Mouse (Mus musculus): Measurements from ENCODE around the gene Parvg. TPM values are rescaled to one million over a fixed set of nuclear protein-coding genes. Genes with fewer than 3 reads are reported as not detected.
"Not testable (repeated sequence)": the region's sequence is repeated elsewhere in the genome, so short reads cannot be mapped to it uniquely, and the experiment has no call there.

The Parvg gene
- total RNA-seq (2021) = 10 to 100 TPM; 20.9 to 26.6 TPM
- long read RNA-seq, experiment 1, transcript Parvg-201 (13 exons, 2,619 nt) = major isoform, 10 of 17 reads
- long read RNA-seq, experiment 1, partial matches to known transcripts = 5 of 17 reads
- long read RNA-seq, experiment 1, other reads (novel, unspliced or antisense) = 2 of 17 reads
- long read RNA-seq, experiment 2, transcript Parvg-201 (13 exons, 2,619 nt) = major isoform, 11 of 13 reads
- long read RNA-seq, experiment 2, partial matches to known transcripts = 1 of 13 reads
- long read RNA-seq, experiment 2, other reads (novel, unspliced or antisense) = 1 of 13 reads

GRCm38 (mm10) chr15:84323966-84324869, at the start of gene Parvg:
Gene Parvg, plus strand, starts transcription at chr15:84324026.
- H3K4me3 ChIP-seq = peak within 1 kb of the TSS; percentile 8; the same call in 1 of the 2 replicates
- no peak for DNase-seq (ENCODE audit: low spot score in 2 of 2)
- no peak for TF ChIP-seq CTCF (conservative IDR thresholded peaks at IDR 0.05)
- H3K27ac ChIP-seq = peak within 1 kb of the TSS; percentile 89

DNA sequence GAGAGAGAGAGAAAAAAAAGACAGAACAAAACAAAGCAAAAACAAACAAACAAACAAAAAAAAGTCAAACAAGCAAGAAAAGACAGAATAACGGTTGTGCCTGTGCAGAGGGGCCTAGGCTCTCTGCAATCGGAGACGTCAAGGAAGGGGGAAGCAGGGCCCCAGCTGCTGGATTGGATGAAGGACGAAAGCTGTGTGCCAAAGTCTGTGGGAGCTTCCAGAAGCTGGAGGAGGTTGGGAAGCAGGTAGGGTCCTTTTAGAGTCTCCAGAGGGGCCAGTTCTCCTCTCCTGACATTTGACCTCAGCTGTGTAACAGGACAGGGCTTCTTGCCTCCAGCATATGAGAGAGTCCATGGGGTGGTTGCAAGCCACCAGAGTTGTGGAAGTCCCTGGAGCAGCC, 47.8 kb upstream of the Parvg start:
- Histone ChIP-seq H3K27ac (no peak overlapping the region), H3K4me3 (no peak overlapping the region)
- DNase-seq (ENCODE audit: low spot score in 2 of 2) = no peak
- no peak for TF ChIP-seq CTCF (conservative IDR thresholded peaks at IDR 0.05)

DNA sequence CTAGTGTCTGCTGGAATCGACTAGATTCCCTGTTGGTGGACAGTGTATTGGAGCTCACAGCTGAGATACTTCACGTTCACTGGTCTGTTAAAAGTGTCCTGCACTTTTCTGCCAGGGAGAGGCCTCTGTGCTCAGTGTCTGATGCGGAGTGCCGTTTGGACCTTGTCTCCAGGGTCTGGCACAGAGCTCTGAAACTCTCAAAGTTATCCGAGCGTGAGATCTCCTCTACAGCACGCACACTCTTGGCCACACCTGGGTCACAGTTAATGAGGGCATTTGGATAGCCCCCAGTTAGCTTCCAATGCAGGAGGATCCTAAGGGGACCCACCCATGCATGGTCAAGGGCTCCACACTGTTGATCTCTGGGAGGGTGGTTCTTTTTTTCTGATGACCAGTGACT, 45.7 kb upstream of the Parvg start:
- TF ChIP-seq CTCF (conservative IDR thresholded peaks at IDR 0.05) = no peak
- Histone ChIP-seq H3K27ac (no peak overlapping the region), H3K4me3 (no peak overlapping the region)
- no peak for DNase-seq (ENCODE audit: low spot score in 2 of 2)

GRCm38 (mm10) chr15:84278656-84279055, 45.2 kb upstream of the Parvg start:
- no peak for TF ChIP-seq CTCF (conservative IDR thresholded peaks at IDR 0.05)
- no peak for DNase-seq (ENCODE audit: low spot score in 2 of 2)
- Histone ChIP-seq H3K27ac (no peak overlapping the region), H3K4me3 (no peak overlapping the region)

DNA sequence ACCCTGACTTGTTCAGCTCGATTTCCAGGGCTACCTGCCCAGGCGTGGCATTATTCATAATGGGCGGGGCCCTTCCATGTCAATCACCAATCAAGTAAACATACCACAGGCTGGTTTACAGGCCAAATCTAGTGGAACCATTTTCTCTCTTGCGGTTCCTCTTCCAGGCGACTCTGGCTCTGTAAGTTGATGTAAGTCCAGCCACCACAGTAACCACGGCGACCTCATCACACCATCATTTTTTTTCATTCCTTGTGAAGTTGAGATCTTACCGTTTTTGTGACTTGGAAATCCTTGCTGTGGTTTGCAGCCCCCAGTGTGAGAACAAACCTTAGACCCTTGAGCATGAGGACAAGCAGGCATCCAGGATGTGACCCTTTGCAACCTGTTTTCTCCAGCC, 43.5 kb upstream of the Parvg start:
- no peak overlapping the region for H3K27ac ChIP-seq
- DNase-seq (ENCODE audit: low spot score in 2 of 2) = no peak
- TF ChIP-seq CTCF (conservative IDR thresholded peaks at IDR 0.05) = no peak

GRCm38 (mm10) chr15:84280712-84281347, 43.0 kb upstream of the Parvg start:
- DNase-seq (ENCODE audit: low spot score in 2 of 2) = no peak
- TF ChIP-seq CTCF (conservative IDR thresholded peaks at IDR 0.05) = no peak
- Histone ChIP-seq H3K27ac (no peak overlapping the region), H3K4me3 (no peak overlapping the region)

More for the DNA sequence above, 43.5 kb upstream of the Parvg start:
- H3K4me3 ChIP-seq = no peak overlapping the region

GRCm38 (mm10) chr15:84282206-84283085, 41.4 kb upstream of the Parvg start:
- no peak overlapping the region for H3K4me3 ChIP-seq
- DNase-seq (ENCODE audit: low spot score in 2 of 2) = no peak
- no peak overlapping the region for H3K27ac ChIP-seq
- no peak for TF ChIP-seq CTCF (conservative IDR thresholded peaks at IDR 0.05)

DNA sequence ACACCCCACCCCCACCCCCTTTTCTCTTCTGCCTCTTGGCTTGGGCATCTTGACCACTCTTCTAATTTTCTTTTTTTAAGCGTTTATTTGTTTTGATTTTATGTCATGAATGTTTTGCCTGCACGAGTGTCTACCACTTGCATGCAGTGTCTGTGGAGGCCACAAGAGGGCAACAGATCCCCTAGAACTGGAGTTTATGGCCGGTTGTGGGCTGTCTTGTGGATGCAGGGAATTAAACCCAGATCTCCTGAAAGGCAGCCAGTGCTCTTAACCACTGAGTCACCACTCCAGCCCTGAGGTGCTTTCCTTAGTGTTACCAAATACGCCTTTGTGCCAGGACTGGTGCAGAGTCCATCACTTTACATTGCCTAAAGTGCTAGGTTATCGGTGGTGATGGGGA, 39.8 kb upstream of the Parvg start:
- DNase-seq (ENCODE audit: low spot score in 2 of 2) = no peak
- H3K4me3 ChIP-seq = no peak overlapping the region
- H3K27ac ChIP-seq = no peak overlapping the region
- TF ChIP-seq CTCF (conservative IDR thresholded peaks at IDR 0.05) = peak; percentile 79

- DNase-seq (ENCODE audit: low spot score in 2 of 2) = no peak
- no peak overlapping the region for H3K4me3 ChIP-seq
- no peak for TF ChIP-seq CTCF (conservative IDR thresholded peaks at IDR 0.05)
These were observed 38.4 kb upstream of the Parvg start for GRCm38 (mm10) chr15:84285453-84285852.

DNA sequence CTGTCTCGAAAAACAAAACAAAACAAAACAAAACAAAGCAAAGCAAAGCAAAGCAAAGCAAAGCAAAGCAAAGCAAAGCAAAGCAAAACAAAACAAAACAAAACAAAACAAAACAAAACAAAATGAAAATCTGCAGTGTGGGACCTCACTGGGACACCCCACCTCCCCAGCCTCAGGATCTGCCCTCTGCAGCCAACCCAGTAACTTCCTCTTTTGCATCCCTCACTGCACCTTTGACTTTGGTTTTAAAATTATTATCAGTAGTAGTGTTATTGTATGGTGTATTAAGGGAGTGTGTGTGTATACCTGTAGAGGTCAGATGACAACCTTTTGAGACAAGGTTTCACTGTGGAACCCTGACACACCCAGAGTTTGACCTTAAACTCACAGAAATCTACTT, 34.9 kb upstream of the Parvg start:
- H3K27ac ChIP-seq; DNase-seq (ENCODE audit: low spot score in 2 of 2); H3K4me3 ChIP-seq: not testable (repeated sequence)

More at GRCm38 (mm10) chr15:84285453-84285852, 38.4 kb upstream of the Parvg start:
- H3K27ac ChIP-seq = no peak overlapping the region

GRCm38 (mm10) chr15:84291097-84291496, 32.7 kb upstream of the Parvg start:
- Histone ChIP-seq H3K27ac (no peak overlapping the region), H3K4me3 (no peak overlapping the region)
- TF ChIP-seq CTCF (conservative IDR thresholded peaks at IDR 0.05) = no peak
- DNase-seq (ENCODE audit: low spot score in 2 of 2) = no peak

DNA sequence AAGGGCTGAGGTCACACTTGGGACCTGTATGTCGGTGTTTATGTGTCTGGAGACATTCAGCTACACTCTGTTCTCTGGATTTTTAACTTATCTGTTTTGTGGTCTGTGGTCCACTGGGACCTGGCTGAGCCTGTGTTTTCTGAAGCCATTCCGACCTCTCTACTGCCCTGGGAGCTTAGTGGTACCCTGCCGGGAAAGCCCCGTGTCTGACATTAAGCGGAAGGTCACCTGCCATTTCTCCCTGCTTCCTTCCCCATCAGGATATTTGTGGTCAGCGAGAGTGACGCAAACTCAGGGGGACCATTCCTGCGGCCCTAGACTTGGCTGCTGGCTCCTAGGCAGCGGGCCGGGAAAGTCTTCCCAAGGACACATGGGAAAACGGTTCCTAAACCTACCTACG, 30.2 kb upstream of the Parvg start:
- TF ChIP-seq CTCF (conservative IDR thresholded peaks at IDR 0.05) = no peak
- no peak overlapping the region for H3K27ac ChIP-seq
- no peak for DNase-seq (ENCODE audit: low spot score in 2 of 2)
- no peak overlapping the region for H3K4me3 ChIP-seq

Data from layer of hippocampus, adult 2 months (tissue).